Mouse (Mus musculus): Measurements from ENCODE around the gene Cog7. TPM values are rescaled to one million over a fixed set of nuclear protein-coding genes. Genes with fewer than 3 reads are reported as not detected.
A peak's percentile ranks its signal among the peaks of the same experiment; 100 is the strongest.

The Cog7 gene
- 21.8 and 23.7 TPM in 2 replicates for polyA plus RNA-seq (2012; rRNA removed)

GRCm38 (mm10) chr7:121981307-121981871, at the start of gene Cog7:
Gene Cog7, minus strand, starts transcription at chr7:121981711.
- DNase-seq (ENCODE audit: low spot score), result peak; percentile 90

- DNase-seq (ENCODE audit: low spot score), result no peak
Measured at GRCm38 (mm10) chr7:122022131-122022530, 40.6 kb upstream of the Cog7 start.

DNA sequence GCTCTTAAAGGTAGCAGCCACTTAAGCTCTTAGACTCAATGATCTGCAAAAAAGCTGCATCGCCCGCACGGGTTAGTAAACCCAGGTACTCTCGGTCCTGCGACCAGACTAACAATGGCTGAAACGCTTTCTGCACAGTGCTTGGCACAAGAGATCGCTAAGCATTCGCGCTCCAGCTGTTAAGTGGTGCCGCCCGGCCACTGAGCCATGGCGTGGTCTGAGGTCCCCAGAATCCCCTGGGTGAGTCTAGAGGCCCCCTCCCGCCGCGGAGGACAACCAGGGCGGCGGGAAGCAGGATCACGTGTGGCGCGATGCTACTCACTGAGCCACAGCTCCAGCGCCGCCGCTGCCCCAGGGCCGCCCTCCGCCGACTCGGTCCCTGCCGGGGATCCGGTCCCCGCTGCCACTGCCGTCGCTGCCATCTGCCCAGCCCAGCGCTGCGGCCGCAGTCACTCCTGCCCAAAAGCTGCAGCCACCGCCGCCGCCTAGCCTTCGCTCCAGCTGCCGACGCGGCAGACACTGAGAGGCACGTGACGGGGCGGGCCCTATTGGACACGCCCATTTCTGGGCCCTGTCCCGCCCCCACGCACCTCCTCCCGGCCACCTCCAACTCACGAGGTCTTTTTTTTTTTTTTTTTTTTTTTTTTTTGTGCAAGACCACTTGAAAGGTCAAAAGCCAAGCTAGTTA, 39.3 kb upstream of the Cog7 start, which contains the start of gene Gga2:
Gene Gga2 (minus strand): TSS at position 556 of the 688 bp plus-strand sequence.
- peak; percentile 79 for DNase-seq (ENCODE audit: low spot score)

- no peak for DNase-seq (ENCODE audit: low spot score)
Measured at GRCm38 (mm10) chr7:122020273-122020666, 38.8 kb upstream of the Cog7 start.

- no peak for DNase-seq (ENCODE audit: low spot score)
Measured at GRCm38 (mm10) chr7:122018978-122019377, 37.5 kb upstream of the Cog7 start.

DNA sequence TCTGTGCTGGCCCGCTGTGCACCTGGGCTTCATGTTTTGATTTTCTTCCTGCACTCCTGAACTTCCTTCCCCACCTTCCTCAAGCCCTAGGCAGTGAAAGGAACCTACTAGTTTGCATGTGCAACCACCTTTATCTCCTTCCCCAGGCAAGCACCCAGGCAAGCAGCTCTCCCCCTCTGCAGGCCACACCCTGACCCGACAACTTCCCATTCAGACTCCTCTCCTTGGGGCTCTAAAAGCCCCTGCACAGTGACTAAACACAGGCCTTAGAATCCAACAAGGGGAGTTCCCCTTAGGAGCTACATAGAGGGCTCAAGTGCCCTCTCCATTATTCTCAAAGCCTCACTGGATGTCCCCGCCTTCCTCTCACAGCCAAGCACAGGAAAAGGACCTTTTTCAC, 36.7 kb upstream of the Cog7 start:
- no peak for DNase-seq (ENCODE audit: low spot score)

DNA sequence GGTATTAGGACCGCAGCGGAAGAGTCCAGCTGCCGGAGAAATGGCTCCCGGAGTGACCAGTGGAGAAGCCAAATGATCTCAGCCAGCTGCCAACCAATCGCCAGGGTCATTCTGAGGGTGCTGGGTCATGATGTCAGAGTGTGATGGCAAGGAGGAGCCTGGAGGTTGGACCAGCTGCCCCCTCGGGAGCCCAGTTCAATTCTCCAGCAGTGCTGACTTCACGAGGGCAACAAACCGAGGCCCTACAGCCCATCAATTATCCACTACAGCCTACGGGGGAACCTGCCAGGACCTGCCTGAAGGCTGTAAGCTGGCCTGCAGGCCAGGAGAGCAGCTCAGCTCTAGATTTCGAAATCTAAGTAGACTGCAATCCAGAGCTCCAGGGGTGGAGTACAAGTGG, 34.2 kb upstream of the Cog7 start:
- peak; percentile 51 for DNase-seq (ENCODE audit: low spot score)

- peak; percentile 29 for DNase-seq (ENCODE audit: low spot score)
Measured at GRCm38 (mm10) chr7:122015105-122015504, 33.6 kb upstream of the Cog7 start.

- no peak for DNase-seq (ENCODE audit: low spot score)
Measured at GRCm38 (mm10) chr7:122012949-122013348, 31.4 kb upstream of the Cog7 start.

GRCm38 (mm10) chr7:122012370-122012769, 30.9 kb upstream of the Cog7 start:
- DNase-seq (ENCODE audit: low spot score), result no peak

GRCm38 (mm10) chr7:122000396-122000795, 18.9 kb upstream of the Cog7 start:
- no peak for DNase-seq (ENCODE audit: low spot score)

DNA sequence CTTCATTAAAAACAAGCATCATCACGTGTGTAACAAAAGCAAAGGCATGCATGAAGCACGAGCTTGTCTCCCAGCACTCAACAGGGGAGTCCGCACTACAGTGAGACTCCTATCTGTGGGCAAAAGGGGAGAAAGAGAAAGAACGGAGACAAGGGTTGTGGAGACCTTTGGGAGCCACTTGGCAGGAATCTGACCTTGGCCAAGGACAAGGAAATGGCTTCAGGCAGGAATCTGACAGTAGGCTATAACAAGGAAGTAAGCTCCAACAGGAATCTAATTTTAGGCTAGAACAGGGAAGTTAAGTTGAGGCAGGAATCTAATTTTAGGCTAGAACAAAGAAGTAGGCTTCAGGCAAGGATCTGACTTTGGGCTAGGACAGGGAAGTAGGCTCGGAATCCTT, 14.4 kb upstream of the Cog7 start:
- no peak for DNase-seq (ENCODE audit: low spot score)

- no peak for DNase-seq (ENCODE audit: low spot score)
Measured at GRCm38 (mm10) chr7:121975031-121975430, 6.5 kb downstream of the Cog7 start.

GRCm38 (mm10) chr7:121971698-121972097, 9.8 kb downstream of the Cog7 start:
- DNase-seq (ENCODE audit: low spot score), result no peak

DNA sequence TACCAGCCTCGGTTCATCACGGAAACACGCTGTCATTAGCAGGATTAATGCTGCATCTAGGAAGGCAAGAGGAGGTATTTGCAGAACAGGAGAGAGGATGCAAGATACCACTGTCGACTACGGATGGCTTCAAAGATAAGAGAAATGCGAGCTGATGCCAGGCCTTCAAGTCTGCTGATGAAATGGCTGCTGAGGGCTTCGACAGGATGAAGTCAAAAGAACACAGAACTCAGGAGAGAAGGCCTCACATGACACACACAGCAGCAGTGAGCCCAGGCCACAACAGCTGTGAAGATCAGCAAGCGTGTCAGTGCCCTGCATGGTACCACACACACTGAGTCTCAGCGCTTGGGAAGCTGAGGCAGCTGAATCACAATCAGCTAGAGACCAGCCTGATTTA, 11.3 kb downstream of the Cog7 start:
- no peak for DNase-seq (ENCODE audit: low spot score)

DNA sequence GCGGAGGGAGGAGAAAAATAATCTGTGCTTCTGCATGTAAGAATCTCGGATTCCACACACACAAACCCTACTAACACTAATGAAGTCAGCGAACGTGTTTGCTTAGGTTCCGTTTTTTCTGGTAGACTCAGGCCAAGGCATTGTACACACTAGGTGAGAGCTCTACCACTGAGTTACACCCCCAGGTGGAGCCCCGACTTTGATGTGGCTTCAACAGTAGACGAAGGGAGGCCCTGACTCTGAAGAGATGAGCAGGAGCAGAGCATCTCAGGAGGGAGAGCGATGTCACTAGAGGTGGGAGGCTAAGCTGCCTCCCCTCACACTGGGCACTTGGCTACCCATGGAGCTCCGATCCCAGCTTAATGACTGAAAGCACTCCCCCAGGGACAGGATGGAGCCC, 12.7 kb downstream of the Cog7 start:
- DNase-seq (ENCODE audit: low spot score), result no peak

DNA sequence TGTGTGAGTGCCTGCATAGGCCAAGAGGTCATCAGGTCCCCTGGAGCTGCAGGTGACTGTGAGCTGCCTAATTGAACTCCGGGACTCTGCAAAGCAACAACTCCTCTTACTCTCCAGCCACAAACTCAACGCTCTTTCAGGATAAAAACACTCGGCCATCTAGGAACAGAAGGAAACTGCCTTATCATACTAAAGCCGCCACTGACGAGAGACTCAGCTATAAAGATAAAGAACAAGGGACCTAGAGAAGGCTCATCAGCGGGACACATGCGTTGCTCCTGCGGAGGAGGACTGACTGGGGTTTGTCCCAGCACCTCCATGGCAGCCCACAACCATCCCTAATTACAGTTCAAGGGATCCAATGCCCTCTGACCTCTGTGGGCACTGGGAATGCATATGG, 13.3 kb downstream of the Cog7 start:
- DNase-seq (ENCODE audit: low spot score), result no peak

DNA sequence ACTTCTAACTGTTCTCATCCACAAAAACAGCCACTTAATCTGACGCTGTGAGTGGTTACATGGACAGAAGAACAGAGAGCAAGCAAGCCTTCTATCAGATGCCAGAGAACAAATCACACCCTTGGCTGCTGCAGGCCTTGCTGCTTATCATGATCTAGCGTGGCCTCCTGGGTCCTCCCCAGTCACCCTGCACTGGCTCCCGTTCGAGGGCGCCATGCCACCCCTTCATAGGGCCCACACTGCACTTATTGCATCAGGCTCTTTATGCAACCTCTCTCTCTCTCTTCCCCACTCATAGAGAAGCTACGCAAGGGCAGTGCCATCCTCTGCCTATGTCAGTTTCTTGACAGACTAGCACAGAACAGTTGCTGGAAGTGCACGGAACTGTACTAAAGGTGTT, 15.3 kb downstream of the Cog7 start:
- no peak for DNase-seq (ENCODE audit: low spot score)

DNA sequence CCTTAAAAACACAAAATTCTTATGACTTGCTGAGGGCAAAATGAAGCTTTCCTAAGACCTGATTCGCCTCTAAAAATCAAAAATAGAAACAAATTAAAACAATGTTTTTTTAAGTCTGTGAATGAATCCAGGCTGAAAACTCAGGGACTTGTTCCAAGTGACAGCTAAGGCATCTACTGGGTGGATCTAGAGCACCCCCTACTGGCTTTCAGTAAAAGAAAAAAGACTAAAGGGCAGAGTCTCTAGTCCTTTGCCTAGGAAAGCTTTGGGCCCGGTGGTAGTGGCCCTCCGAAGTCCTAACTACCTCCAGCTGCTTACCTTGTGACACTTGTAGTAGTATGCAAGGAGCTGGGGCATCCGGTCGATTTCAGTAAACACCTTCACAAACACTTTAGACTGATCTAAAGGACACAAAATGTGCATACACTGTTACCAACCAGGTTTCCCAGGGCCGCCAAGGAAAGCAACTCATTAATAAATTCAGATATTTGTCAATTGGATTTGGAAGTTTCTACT, 17.6 kb downstream of the Cog7 start:
- no peak for DNase-seq (ENCODE audit: low spot score)

DNA sequence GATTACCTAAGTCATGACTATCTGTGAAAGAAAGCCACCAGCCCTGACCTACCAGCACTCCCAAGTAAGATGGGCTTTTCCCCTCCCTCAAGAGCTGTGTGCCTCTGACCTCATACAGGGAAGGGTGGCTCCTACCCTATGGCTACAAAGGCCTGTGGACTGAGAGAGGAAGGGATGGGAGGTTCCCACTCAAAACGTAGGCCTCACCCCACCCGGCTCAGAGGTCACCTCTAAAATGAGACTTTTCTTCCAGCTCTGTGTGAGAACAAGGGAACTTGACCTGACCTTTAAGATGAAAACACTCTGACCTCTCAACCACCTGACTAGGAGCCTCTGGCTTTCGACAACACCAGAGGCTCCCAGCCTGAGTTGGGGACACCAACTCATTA, 18.9 kb downstream of the Cog7 start:
- no peak for DNase-seq (ENCODE audit: low spot score)

DNA sequence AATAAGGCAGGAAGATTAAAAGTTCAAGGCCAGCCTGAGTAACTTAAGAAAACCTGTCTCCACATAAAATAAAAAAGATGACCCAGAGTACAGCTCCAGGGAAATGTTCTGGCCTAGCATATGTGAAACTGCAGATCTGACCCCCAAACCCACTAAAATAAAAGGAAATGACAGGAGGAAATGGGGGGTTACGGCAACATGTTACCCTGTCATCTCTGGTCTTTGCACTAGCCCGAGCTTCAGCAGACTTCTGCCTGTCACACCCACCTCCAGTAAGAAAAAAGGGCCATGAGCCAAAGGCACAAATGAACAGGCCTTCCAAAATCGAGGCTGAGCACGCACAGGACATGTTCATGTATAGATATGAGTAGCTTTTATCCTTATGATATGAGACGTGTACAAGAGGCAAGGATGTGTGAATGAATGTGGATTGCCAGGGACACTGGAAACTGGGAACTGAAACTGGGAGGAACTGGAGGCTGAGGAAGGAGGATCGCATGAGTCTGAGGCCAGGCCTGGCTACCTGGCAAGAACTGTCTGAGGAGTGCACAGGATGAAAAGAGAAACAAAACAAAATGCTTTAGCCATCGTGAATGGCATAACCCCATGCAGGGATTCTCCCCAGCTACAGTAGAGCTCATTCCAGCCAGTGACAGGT, 19.5 kb downstream of the Cog7 start:
- DNase-seq (ENCODE audit: low spot score), result no peak

DNA sequence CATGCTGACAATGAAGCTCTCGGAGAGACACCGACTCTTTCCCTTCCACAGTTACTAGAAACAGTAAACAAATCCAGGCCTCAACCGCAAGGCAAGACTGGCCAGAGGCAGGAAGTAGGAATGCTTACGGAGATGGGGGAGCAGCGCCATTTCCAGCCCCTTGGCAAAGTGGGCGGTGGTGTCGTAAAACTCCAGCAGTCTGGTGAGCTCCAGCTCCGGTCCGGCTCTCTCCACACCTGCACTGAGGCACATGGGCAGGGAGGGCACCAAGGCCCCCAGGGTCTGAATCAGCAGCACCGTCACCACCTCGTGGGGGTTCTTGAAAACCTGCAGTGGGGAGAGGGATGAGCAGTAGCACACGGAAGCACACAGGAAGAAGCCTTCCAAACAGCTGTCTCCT, 25.7 kb downstream of the Cog7 start:
- DNase-seq (ENCODE audit: low spot score), result no peak

All from urinary bladder, adult 2 months (tissue).